Mouse (Mus musculus): ENCODE results near the gene Isx.

DNA sequence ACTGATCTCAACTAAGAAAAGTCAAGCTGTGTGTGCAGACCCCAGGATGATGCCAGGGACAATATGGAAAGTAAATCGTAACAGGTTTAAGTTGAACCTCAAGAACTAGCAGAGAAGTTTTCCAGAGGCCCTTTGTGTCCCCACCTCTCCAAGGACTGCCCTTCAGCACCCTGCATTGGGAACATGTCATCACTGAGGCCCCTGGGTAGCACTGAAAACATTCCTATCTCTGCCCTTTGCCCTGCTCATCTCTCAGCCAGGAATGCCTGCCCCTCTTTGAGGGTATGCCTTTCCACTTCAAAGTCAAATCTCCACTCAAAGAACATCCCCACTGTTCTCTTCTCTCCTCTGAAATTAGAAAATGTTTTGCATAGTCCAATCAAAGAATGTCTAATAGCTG is 23.3 kb downstream of the Isx start:
- TF ChIP-seq JUND (conservative IDR thresholded peaks at IDR 0.05; ENCODE audit: low read depth, low read length) (no peak), ETS1 (conservative IDR thresholded peaks at IDR 0.05; ENCODE audit: low read depth, low read length) (no peak), KAT2A (IDR thresholded peaks at IDR 0.05; ENCODE audit: insufficient replicate concordance, low read length) (no peak), UBTF (IDR thresholded peaks at IDR 0.05; ENCODE audit: low read depth, low read length) (no peak), POLR2A (IDR thresholded peaks at IDR 0.05; ENCODE audit: low read depth, low read length) (no peak), CTCF (conservative IDR thresholded peaks at IDR 0.05 in 1 of 2, IDR thresholded peaks at IDR 0.05 in 1 of 2; ENCODE audit: low read depth in 2 of 2, low read length in 2 of 2) (no peak), CHD2 (IDR thresholded peaks at IDR 0.05; ENCODE audit: low read length) (no peak), TBP (conservative IDR thresholded peaks at IDR 0.05; ENCODE audit: low read depth, low read length) (no peak), ELF1 (IDR thresholded peaks at IDR 0.05; ENCODE audit: low read depth, low read length) (no peak), IRF4 (IDR thresholded peaks at IDR 0.05; ENCODE audit: low read depth, low read length) (no peak), USF2 (conservative IDR thresholded peaks at IDR 0.05; ENCODE audit: low read depth, low read length) (no peak), EP300 (IDR thresholded peaks at IDR 0.05; ENCODE audit: low read length) (no peak), NELFE (IDR thresholded peaks at IDR 0.05; ENCODE audit: low read depth, low read length) (no peak)

Measured in CH12.LX (cell line).